Mouse (Mus musculus) kidney, adult 8-10 months (tissue): ENCODE measurements around the gene Pnkd.
"Not testable (repeated sequence)": the region's sequence is repeated elsewhere in the genome, so short reads cannot be mapped to it uniquely, and the experiment has no call there.

Source experiments
- DNase-seq, 2 experiments: peaks; one replicate each; pipeline ENCODE4 v3.0.0; 2022

The Pnkd gene

GRCm38 (mm10) chr1:74332241-74332763 is 47.6 kb downstream of the Pnkd start:
- DNase-seq: peak; percentile 98 to 99

GRCm38 (mm10) chr1:74332930-74333329 is 48.2 kb downstream of the Pnkd start:
- no peak for DNase-seq

- DNase-seq: no peak
Observed at GRCm38 (mm10) chr1:74334607-74335006, 49.9 kb downstream of the Pnkd start.

- no peak for DNase-seq
Observed at GRCm38 (mm10) chr1:74335033-74335432, 50.3 kb downstream of the Pnkd start.

- DNase-seq: peak in 1 of 2 experiments; percentile 56
Observed at GRCm38 (mm10) chr1:74335436-74336170, 50.9 kb downstream of the Pnkd start.

- no peak for DNase-seq
Observed at GRCm38 (mm10) chr1:74337241-74337771, 52.6 kb downstream of the Pnkd start.

- DNase-seq: no peak
Observed at GRCm38 (mm10) chr1:74338013-74338412, 53.3 kb downstream of the Pnkd start.

- DNase-seq: no peak
Observed at GRCm38 (mm10) chr1:74338626-74339025, 53.9 kb downstream of the Pnkd start.

GRCm38 (mm10) chr1:74339917-74340316 is 55.2 kb downstream of the Pnkd start:
- no peak for DNase-seq

- DNase-seq: peak; percentile 83 to 85
Observed at GRCm38 (mm10) chr1:74340361-74340764, 55.6 kb downstream of the Pnkd start.

GRCm38 (mm10) chr1:74340992-74341391 is 56.3 kb downstream of the Pnkd start:
- DNase-seq: not testable (repeated sequence)

GRCm38 (mm10) chr1:74341898-74342297 is 57.2 kb downstream of the Pnkd start:
- DNase-seq: no peak

GRCm38 (mm10) chr1:74342308-74342707 is 57.6 kb downstream of the Pnkd start:
- no peak for DNase-seq

GRCm38 (mm10) chr1:74343161-74343560 is 58.4 kb downstream of the Pnkd start:
- peak; percentile 66 to 72 for DNase-seq

GRCm38 (mm10) chr1:74344163-74344916 is 59.6 kb downstream of the Pnkd start:
- no peak for DNase-seq

GRCm38 (mm10) chr1:74351185-74351769 is 66.5 kb downstream of the Pnkd start:
- no peak for DNase-seq

GRCm38 (mm10) chr1:74352532-74353096 is 67.9 kb downstream of the Pnkd start:
- no peak for DNase-seq

- DNase-seq: no peak
Observed at GRCm38 (mm10) chr1:74353453-74354229, 68.9 kb downstream of the Pnkd start.

- no peak for DNase-seq
Observed at GRCm38 (mm10) chr1:74357531-74357930, 72.8 kb downstream of the Pnkd start.

GRCm38 (mm10) chr1:74359952-74360517 is 75.3 kb downstream of the Pnkd start:
- no peak for DNase-seq

- peak; percentile 82 to 83 for DNase-seq
Observed at GRCm38 (mm10) chr1:74361812-74362211, 77.1 kb downstream of the Pnkd start, which contains the start of gene Catip. Catip (plus strand) TSS chr1:74362108.
